Mouse (Mus musculus) spleen, adult 18-20 months (tissue): ENCODE results near the gene Prr7.

Source experiments
- DNase-seq, 2 experiments: peaks; one replicate each; pipeline ENCODE4 v3.0.0; 2022; ENCODE audit warnings: mixed read lengths in 2 of 2

Prr7 gene

DNA sequence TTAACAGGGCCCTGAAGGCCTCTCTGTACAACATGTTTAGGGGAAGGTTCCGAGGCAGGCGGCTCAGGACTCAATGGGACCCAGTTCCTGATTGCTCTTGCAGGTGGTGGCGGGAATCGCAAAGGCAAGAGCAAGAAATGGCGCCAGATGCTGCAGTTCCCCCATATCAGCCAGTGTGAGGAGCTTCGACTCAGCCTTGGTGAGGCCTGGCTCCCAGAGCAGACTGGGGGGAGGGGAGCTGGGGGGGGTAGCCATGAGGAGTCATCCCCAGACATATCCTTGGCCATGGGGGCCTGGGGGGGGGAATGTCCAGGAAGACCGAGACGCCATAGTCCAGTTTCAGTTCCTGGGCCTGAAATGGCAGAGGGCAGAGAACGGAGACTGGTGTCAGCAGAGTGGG, 14.9 kb upstream of the Prr7 start:
- DNase-seq = no peak

DNA sequence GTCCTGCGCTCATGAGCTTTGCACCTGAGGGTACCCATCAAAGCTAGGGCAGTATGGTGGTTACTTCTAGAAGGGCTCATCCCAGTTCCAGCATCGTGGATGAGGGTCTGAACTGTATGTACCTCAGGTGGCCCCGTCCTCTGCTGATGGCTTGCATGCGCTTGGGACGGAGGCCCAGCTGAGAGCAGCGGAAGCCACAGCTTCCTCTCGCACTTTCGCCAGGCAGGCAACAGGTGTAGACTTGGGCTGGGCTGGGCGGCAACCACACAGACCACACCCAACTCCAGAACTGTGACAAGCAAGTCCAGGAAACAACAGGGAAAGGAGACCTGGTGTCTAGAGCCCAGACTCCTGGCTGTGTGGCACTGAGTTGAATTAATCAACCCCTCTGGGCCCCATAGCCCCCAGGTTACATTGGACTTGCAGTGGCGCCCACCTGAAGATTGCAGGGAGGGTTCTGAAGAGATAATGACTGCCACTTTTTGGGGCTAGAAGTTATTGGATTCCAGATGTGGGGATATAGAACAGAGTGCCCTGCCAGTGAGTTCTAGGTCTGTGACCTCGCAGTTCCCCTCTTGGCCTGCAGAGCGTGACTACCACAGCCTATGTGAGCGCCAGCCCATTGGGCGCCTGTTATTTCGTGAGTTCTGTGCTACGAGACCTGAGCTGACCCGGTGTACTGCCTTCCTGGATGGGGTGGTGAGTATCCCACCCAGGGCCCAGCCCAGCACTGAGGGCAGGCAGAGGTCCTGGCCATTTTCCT, 14.2 kb upstream of the Prr7 start:
- peak; percentile 76 to 77 for DNase-seq

- no peak for DNase-seq
These were observed 13.5 kb upstream of the Prr7 start for GRCm38 (mm10) chr13:55450511-55450980.

GRCm38 (mm10) chr13:55451296-55451695, 12.8 kb upstream of the Prr7 start:
- no peak for DNase-seq

DNA sequence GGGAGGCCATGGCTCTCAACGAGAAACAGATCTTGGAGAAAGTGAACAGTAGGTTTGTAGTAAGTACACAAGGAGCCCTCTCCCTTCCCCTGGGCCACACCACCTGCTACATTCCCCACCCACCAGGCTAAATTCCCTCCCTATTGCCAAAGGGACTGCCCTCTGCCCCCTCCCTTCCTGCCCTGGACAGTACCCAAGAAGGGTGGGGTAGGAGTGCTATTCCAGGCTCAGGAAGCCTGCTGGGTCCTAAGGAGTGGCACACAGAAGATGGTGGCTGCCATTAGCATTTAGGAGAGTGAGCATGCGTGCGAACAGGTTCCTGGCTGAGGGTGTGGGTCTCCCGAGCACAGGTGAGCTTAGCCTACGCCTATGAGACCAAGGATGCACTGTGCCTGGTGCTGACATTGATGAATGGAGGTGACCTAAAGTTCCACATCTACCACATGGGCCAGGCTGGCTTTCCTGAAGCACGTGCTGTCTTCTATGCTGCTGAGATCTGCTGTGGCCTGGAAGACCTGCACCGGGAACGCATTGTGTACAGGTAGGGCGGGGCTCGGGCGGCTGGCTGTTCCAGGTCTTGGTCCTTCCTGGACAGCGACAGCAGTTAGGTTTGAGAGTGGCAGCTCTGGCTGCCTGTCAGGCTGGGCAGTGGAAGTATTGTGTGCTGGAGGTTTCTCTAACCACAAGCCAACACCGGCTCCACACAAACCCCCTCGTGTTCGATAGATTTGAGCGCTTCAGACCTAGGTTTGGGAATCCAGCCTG, 12.1 kb upstream of the Prr7 start:
- DNase-seq = no peak

- no peak for DNase-seq
These were observed 1.1 kb upstream of the Prr7 start for GRCm38 (mm10) chr13:55462965-55463364.

GRCm38 (mm10) chr13:55463399-55464026, 554 bp upstream of the Prr7 start:
- peak in 1 of 2 experiments; percentile 52 for DNase-seq

- DNase-seq = no peak
These were observed 1.1 kb downstream of the Prr7 start for GRCm38 (mm10) chr13:55465184-55465583.

GRCm38 (mm10) chr13:55465830-55466440, 1.9 kb downstream of the Prr7 start:
- DNase-seq = no peak

- DNase-seq = peak in 1 of 2 experiments; percentile 59
These were observed 4.9 kb downstream of the Prr7 start for GRCm38 (mm10) chr13:55468851-55469560.

DNA sequence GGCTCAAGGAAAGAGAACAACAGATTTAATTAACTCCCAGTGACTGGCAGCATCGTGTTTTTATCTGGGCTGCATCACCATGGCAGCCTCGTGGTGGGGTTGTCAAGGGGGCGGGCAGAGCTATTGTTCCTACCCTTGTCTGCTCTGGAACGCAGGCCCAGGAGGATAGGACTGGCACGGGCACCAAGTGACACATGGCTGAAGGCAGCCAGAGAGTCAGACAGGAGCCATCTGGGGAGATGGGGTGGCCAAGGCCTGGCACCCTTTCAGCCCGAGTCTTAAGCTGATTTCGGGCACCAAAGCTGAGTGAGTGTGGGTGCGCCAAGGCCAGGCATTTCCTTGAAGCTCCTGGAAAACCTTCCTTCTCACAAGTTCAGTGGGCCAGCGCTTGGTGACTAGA, 6.3 kb downstream of the Prr7 start:
- no peak for DNase-seq

GRCm38 (mm10) chr13:55471156-55471818, 7.2 kb downstream of the Prr7 start:
- DNase-seq = peak; percentile 80 to 89

DNA sequence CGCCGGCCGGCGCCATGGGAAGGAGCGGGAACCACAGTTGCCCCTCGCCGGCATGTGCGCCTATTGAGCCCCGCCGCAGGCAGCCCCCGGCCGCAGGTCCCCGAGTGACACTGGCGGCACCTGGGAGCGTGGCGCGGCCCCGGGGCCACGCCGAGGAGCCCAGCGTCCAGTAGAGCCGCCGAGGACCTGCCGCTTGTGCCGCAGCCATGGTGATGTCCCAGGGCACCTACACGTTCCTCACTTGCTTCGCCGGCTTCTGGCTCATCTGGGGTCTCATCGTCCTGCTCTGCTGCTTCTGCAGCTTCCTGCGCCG, 7.7 kb downstream of the Prr7 start:
- no peak for DNase-seq

DNA sequence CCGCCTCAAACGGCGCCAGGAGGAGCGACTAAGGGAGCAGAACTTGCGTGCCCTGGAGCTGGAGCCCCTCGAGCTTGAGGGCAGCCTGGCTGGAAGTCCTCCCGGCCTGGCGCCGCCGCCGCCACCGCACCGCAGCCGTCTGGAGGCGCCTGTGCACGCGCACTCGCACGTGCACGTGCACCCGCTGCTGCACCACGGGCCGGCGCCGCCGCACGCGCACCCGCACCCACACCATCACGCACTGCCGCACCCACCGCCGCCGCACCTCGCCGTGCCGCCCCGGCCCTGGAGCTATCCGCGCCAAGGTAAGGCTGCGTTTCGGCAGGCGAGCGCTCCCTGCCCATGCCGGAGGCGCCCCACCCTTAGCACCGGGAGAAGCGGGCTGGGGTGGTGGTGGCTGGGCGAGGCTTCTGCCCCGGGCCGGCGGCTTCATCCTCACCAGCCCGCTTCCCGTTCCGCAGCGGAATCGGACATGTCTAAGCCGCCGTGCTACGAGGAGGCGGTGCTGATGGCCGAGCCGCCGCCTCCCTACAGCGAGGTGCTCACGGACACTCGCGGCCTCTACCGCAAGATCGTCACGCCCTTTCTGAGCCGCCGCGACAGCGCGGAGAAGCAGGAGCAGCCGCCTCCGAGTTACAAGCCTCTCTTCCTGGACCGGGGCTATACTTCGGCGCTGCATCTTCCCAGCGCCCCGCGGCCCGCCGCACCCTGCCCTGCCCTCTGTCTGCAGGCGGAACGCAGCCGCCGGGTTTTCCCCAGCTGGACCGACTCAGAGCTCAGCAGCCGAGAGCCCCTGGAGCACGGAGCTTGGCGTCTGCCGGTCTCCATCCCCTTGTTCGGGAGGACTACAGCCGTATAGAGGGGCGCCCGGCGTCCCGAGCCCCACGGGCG, 8.3 kb downstream of the Prr7 start:
- DNase-seq = peak; percentile 49 to 65

DNA sequence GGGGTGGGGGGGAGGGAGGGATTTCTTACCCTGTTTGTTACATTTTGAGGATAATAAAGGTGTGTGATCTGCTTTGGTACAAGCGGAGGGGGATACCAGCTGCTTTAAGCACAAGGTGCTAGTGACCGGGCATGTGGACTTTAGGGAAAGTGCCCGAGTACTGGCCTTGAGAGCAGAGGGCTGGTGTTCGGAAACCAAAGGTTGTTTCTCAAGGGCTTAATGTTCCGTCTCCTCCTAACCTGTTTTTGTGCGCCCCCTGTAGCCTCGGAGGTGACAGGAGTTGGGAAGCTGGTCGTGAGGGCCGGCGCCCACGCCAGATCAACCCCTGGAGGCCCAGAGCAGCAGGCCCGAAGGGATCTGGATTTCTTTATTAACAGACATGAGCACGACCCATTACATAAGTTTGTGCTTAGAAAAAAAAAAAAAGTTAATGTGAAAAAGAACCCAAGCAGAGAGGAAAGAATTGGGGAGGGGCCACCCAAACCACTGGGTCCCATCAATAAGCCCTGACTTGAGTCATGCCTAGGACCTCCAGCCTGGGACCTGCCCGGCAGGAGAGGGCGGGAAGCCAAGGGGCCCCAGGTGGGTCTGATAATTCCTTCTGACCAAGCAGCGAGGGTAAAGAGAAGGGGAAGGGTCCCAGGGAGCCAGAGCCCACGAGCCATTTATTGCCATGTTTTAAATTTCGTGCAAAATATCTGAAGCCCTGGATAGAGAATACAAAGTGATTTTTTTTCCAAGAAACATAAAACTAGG, 9.2 kb downstream of the Prr7 start:
- no peak for DNase-seq

DNA sequence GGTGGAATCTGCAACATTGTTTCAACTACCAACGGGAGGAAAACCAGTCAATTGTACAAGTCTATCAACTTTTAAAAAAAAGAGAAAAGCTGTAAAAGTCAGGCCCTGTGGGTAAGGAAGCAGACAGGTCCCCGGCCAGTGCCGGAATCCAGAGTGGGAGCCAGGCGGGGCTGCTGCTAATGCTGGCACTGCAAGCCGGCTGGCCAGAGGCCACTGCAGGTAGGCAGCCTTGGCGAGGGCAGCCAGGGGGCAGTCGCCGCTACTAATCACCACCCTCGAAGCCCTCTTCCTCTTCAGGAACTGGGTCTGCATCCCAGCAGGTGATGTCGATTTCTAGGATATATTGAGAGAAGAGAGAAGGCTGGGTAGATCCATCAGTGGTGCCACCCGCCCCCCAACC, 9.9 kb downstream of the Prr7 start:
- DNase-seq = no peak

DNA sequence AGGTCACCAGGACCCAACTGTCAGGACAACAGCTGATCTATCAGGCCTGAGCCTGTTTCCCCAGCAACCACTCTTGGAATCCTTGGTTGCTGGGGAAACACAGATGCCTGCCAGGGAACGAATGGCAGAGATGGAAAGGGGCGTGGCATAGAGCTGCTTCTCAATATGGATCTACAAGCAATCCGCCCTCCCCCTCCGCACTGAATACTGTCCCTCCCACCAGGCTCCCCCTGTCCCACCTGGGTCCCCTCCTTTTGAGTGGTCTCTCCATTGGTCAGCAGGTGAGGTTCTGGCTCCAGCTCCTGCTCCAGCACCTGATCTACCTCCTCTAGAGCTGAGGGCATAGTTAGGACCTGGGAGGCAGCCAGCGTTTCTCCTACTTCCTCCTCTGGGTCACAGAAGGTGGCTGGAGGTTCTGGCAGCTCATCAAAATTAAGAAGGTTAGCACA, 10.6 kb downstream of the Prr7 start:
- DNase-seq = no peak

DNA sequence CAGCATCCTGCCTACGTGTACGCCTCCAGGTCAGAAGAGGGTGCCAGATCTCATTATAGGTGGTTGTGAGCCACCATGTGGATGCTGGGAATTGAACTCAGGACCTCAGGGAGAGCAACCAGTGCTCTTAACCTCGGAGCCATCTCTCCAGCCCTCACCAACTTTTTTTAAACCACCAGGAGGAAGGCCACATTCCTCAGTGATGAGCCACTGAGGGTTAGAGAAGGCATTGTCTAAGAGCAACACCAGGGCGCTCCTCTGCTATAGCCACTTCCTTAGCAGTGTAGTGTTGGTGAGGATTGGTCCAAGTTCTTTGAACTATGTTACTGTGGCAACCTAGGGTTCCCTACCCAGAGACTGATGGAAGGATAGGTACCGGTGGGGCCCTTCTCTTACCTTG, 11.7 kb downstream of the Prr7 start:
- DNase-seq = no peak

GRCm38 (mm10) chr13:55476256-55476655, 12.2 kb downstream of the Prr7 start:
- no peak for DNase-seq

- no peak for DNase-seq
These were observed 13.4 kb downstream of the Prr7 start for GRCm38 (mm10) chr13:55477492-55477891.
